Mouse (Mus musculus): ENCODE data around the gene Slc30a5.

- TF ChIP-seq POLR2A (IDR thresholded peaks at IDR 0.05; ENCODE audit: low read depth, low read length) (no peak), CTCF (IDR thresholded peaks at IDR 0.05; ENCODE audit: borderline replicate concordance, insufficient read depth, low read length) (no peak)
Observed at GRCm38 (mm10) chr13:100879806-100880205, 46.6 kb upstream of the Slc30a5 start.
